ENCODE assay signal across 8 mouse cellular contexts in genomic region chr9:78488890-78489420, GRCm38 (mm10). TPM values are rescaled to one million over a fixed set of nuclear protein-coding genes. Genes with fewer than 3 reads are reported as not detected.
DNase-seq lines count a peak whose midpoint lies in the region; ATAC-seq and TF ChIP-seq lines count a peak whose summit lies in the region.

Gene Eef1a1, minus strand, starts transcription at chr9:78489151.

- peak within 1 kb of the TSS; percentile 79 for H3K4me2 ChIP-seq in heart, embryonic 14.5 days (ENCODE audit: low read length)
- peak within 1 kb of the TSS; percentile 70 for H3K4me2 ChIP-seq in kidney, postnatal 0 days (ENCODE audit: low read length)
- H3K4me2 ChIP-seq in liver, embryonic 15.5 days, result peak within 1 kb of the TSS; percentile 51
- peak within 1 kb of the TSS; percentile 44 for H3K4me2 ChIP-seq in neural tube, embryonic 11.5 days (ENCODE audit: low read depth)

- no peaks in the 10 kb centered on the region for H3K36me3 ChIP-seq in heart, embryonic 14.5 days (ENCODE audit: control insufficient read depth, insufficient read depth, low read length)
- no peaks in the 10 kb centered on the region for H3K36me3 ChIP-seq in kidney, postnatal 0 days (ENCODE audit: insufficient read depth, low read length)
- no peaks in the 10 kb centered on the region for H3K36me3 ChIP-seq in liver, embryonic 15.5 days (replicated peaks)
- H3K36me3 ChIP-seq in neural tube, embryonic 11.5 days (ENCODE audit: control insufficient read depth, insufficient read depth, low read length), result no peaks in the 10 kb centered on the region

- no peaks in the 10 kb centered on the region for H3K4me1 ChIP-seq in embryonic fibroblast, embryonic 13.5 days (ENCODE audit: control insufficient read depth, insufficient read depth, low read length)
- H3K4me1 ChIP-seq in heart, embryonic 14.5 days (ENCODE audit: control insufficient read depth in 2 of 2, insufficient read depth in 2 of 2, low read length in 2 of 2), result peaks cover 0 to 12% of the 10 kb centered on the region in 2 experiments; a peak in 1 of 4 replicates
- H3K4me1 ChIP-seq in kidney, postnatal 0 days (replicated peaks; ENCODE audit: insufficient read depth, low read length), result no peaks in the 10 kb centered on the region
- H3K4me1 ChIP-seq in liver, embryonic 15.5 days (replicated peaks), result 0 out of 2 replicates have a peak, but pooled peaks cover 2% of the 10 kb centered on the region
- peaks cover 7% of the 10 kb centered on the region for H3K4me1 ChIP-seq in neural tube, embryonic 11.5 days (ENCODE audit: control insufficient read depth, insufficient read depth, low read length)

- H3K9ac ChIP-seq in heart, embryonic 14.5 days (ENCODE audit: low read length), result peak within 1 kb of the TSS; percentile 81
- peak within 1 kb of the TSS; percentile 65 for H3K9ac ChIP-seq in kidney, postnatal 0 days (ENCODE audit: low read depth, low read length)
- no peak within 1 kb of the TSS; the same call in 1 of the 2 replicates for H3K9ac ChIP-seq in liver, embryonic 15.5 days
- H3K9ac ChIP-seq in neural tube, embryonic 11.5 days (ENCODE audit: low read length), result peak within 1 kb of the TSS; percentile 55

- WGBS in heart, embryonic 14.5 days, result 1% methylated on average over 15 of the region's 20 CpGs
- WGBS in kidney, postnatal 0 days, result 1% methylated on average over 15 of the region's 20 CpGs
- WGBS in liver, embryonic 15.5 days (ENCODE audit: insufficient replicate concordance), result 2% methylated on average over 19 of the region's 20 CpGs
- 6% methylated on average over 18 of the region's 20 CpGs for WGBS in neural tube, embryonic 11.5 days

- no peak within 1 kb of the TSS; the same call in 1 of the 2 replicates for H3K27ac ChIP-seq in embryonic fibroblast, embryonic 13.5 days (ENCODE audit: insufficient read depth, low read length)
- H3K27ac ChIP-seq in heart, embryonic 14.5 days (replicated peaks in 1 of 2; ENCODE audit: control insufficient read depth in 1 of 2, insufficient read depth in 1 of 2, low read depth in 2 of 2, low read length in 2 of 2), result peak within 1 kb of the TSS; percentile 65 to 80
- peak within 1 kb of the TSS; percentile 73 for H3K27ac ChIP-seq in kidney, postnatal 0 days
- no peak within 1 kb of the TSS for H3K27ac ChIP-seq in liver, embryonic 15.5 days (replicated peaks)
- H3K27ac ChIP-seq in neural tube, embryonic 11.5 days (ENCODE audit: low read depth, low read length), result no peak within 1 kb of the TSS

- DNase-seq in CD4-positive, CD25-positive, alpha-beta regulatory T cell, adult 2 months (ENCODE audit: low read depth, low spot score), result peak; percentile 75
- DNase-seq in adrenal gland, postnatal 25 days, result peak; percentile 74
- DNase-seq in kidney, postnatal 0 days (ENCODE audit: low spot score), result peak; percentile 66
- DNase-seq in neural tube, embryonic 11.5 days (ENCODE audit: low spot score), result peak; percentile 51
- peak; percentile 24 to 41 for DNase-seq in thymus, postnatal 10 days (ENCODE audit: low spot score in 2 of 2)

- ATAC-seq in heart, embryonic 14.5 days (ENCODE audit: insufficient number of reproducible peaks, insufficient read depth, low FRiP score, low read depth), result peak; percentile 71; the same call in 1 of the 2 replicates
- ATAC-seq in kidney, postnatal 0 days (replicated peaks; ENCODE audit: low FRiP score, low read depth), result peak; percentile 64
- no peak; the same call in 1 of the 2 replicates for ATAC-seq in liver, embryonic 15.5 days (ENCODE audit: insufficient read depth)
- peak; percentile 58 for ATAC-seq in neural tube, embryonic 11.5 days (ENCODE audit: insufficient read depth, low FRiP score, low TSS enrichment)

- TF ChIP-seq CTCF in embryonic fibroblast, embryonic 13.5 days (IDR thresholded peaks at IDR 0.05; ENCODE audit: borderline replicate concordance, insufficient read depth, low read length), result no peak
- TF ChIP-seq CTCF in kidney, postnatal 0 days (IDR thresholded peaks at IDR 0.05; ENCODE audit: low read depth), result no peak

- peak within 1 kb of the TSS; percentile 81 for H3K4me3 ChIP-seq in embryonic fibroblast, embryonic 13.5 days (ENCODE audit: insufficient read depth, low read length)
- peak within 1 kb of the TSS; percentile 48 to 53 for H3K4me3 ChIP-seq in heart, embryonic 14.5 days (ENCODE audit: control insufficient read depth in 1 of 2, insufficient read depth in 1 of 2, low read depth in 1 of 2, low read length in 2 of 2)
- H3K4me3 ChIP-seq in kidney, postnatal 0 days (replicated peaks; ENCODE audit: low read depth, low read length), result peak within 1 kb of the TSS; percentile 45
- H3K4me3 ChIP-seq in liver, embryonic 15.5 days (replicated peaks), result peak within 1 kb of the TSS; percentile 45
- H3K4me3 ChIP-seq in neural tube, embryonic 11.5 days (ENCODE audit: low read depth, low read length), result peak within 1 kb of the TSS; percentile 29

- TF ChIP-seq POLR2A in embryonic fibroblast, embryonic 13.5 days (IDR thresholded peaks at IDR 0.05; ENCODE audit: low read depth, low read length), result peak; percentile 45

- H3K27me3 ChIP-seq in heart, embryonic 14.5 days (ENCODE audit: control insufficient read depth, insufficient read depth, low read length), result no peaks in the 10 kb centered on the region
- no peaks in the 10 kb centered on the region for H3K27me3 ChIP-seq in kidney, postnatal 0 days (ENCODE audit: insufficient read depth, low read length)
- H3K27me3 ChIP-seq in liver, embryonic 15.5 days, result peaks cover 19% of the 10 kb centered on the region
- H3K27me3 ChIP-seq in neural tube, embryonic 11.5 days (ENCODE audit: control insufficient read depth, insufficient read depth, low read length), result no peaks in the 10 kb centered on the region

- no peaks in the 10 kb centered on the region for H3K9me3 ChIP-seq in heart, embryonic 14.5 days (ENCODE audit: control insufficient read depth, low read length)
- no peaks in the 10 kb centered on the region for H3K9me3 ChIP-seq in kidney, postnatal 0 days (replicated peaks; ENCODE audit: low read length)
- H3K9me3 ChIP-seq in liver, embryonic 15.5 days (replicated peaks), result no peaks in the 10 kb centered on the region
- no peaks in the 10 kb centered on the region for H3K9me3 ChIP-seq in neural tube, embryonic 11.5 days (ENCODE audit: control insufficient read depth, low read length)

RNA-seq across cellular contexts. Expression of gene Eef1a1, which starts in this region (rescaled TPM):
- 6,460 and 8,956 TPM in 2 replicates for total RNA-seq in adrenal gland, postnatal 25 days (2021)
- polyA plus RNA-seq in embryonic fibroblast, embryonic 13.5 days (2011; ENCODE audit: insufficient read length, low read depth, missing spikeins), result 16,028 and 17,695 TPM in 2 replicates
- polyA plus RNA-seq in heart, embryonic 14.5 days (2014; fragmentation: Nextera tagmentation; extraction: Ambion mirVana), result 3,749 and 4,011 TPM in 2 replicates
- polyA plus RNA-seq in kidney, postnatal 0 days (2015; fragmentation: Nextera tagmentation; extraction: Ambion mirVana), result 4,583 and 4,728 TPM in 2 replicates
- 2,003 and 2,036 TPM in 2 replicates for polyA plus RNA-seq in liver, embryonic 15.5 days (2015; fragmentation: Nextera tagmentation; extraction: Ambion mirVana)
- polyA plus RNA-seq in neural tube, embryonic 11.5 days (2014; fragmentation: Nextera tagmentation; extraction: Ambion mirVana), result 4,747 and 4,837 TPM in 2 replicates

Comparison
In these comparisons a context has a peak if more than half of its experiments do, and no peak if none do; other contexts are left out.
1. H3K27ac ChIP-seq: peak in heart, embryonic 14.5 days (2 of 2) and kidney, postnatal 0 days (single experiment); none in embryonic fibroblast, embryonic 13.5 days (single experiment), liver, embryonic 15.5 days (single experiment) and neural tube, embryonic 11.5 days (single experiment).
2. H3K4me3 ChIP-seq: peak in every context shown above with its lines; median percentile 81 in embryonic fibroblast, embryonic 13.5 days; 50 in heart, embryonic 14.5 days; 45 in kidney, postnatal 0 days; 45 in liver, embryonic 15.5 days; 29 in neural tube, embryonic 11.5 days.
3. Peak in every context shown above with its lines, with median percentiles within 50 percentile points of each other: DNase-seq and H3K4me2 ChIP-seq.